In the genomic region with DNA sequence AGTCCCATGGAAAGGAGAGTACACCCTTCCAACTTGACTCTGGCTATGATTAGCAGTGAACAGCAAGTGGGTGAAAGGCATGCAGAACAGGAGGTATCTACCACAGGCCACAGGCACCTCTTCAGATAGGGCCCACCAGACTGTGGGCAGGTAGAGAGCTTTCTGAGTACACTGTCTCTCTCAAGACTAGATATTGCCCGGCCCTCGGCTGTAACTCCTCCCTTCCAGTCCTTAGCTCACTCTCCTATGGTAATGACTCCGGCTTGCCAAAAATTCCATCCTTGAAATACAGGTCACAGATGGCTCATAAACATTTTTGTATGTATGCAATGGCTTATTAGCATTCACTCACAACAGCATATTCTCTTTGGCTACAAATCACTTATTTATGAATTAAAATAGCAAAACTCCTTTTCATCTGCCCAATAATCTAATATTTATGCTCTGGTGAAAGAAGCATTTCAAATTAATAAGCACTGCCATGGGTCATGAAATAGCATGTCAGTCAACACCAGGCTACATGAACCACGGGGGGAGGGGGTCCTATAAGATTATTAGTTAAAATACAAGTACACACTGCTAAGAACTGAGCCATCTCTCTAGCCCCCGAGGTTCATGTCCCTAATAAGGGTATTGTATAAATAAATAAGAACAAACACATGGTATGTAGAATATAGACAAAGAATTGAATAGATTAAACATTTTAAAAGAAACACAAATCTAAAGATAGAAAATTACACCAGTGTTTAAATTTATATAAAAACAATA, we compare ENCODE assay signal across 18 mouse cellular contexts.
A peak's percentile ranks its signal among the peaks of the same experiment; 100 is the strongest.
DNase-seq lines count a peak whose midpoint lies in the region; ATAC-seq and TF ChIP-seq lines count a peak whose summit lies in the region.
"Had no signal": no experiment of that assay in that cellular context is flagged by ENCODE, and none has a peak within 500 bp of the region (broad histone marks: within the 10 kb centered on the region; RNA-seq: fewer than 3 reads in every experiment).

No protein-coding gene starts in this region.

- no peak overlapping the region for H3K9ac ChIP-seq in forebrain, embryonic 14.5 days (ENCODE audit: low read length)
- no peak overlapping the region for H3K9ac ChIP-seq in forebrain, embryonic 12.5 days
- no peak overlapping the region for H3K9ac ChIP-seq in lung, embryonic 14.5 days
- no peak overlapping the region for H3K9ac ChIP-seq in midbrain, embryonic 14.5 days (replicated peaks; ENCODE audit: low read length)
- H3K9ac ChIP-seq in midbrain, postnatal 0 days (replicated peaks; ENCODE audit: low read length, poor library complexity, severe bottlenecking) = no peak overlapping the region
- no peak overlapping the region for H3K9ac ChIP-seq in heart, embryonic 12.5 days
- H3K9ac ChIP-seq: embryonic facial prominence, embryonic 12.5 days; hindbrain, embryonic 12.5 days had no signal

- no peaks in the 10 kb centered on the region for H3K27me3 ChIP-seq in forebrain, embryonic 14.5 days (replicated peaks; ENCODE audit: control insufficient read depth, insufficient read depth, low read length)
- no peaks in the 10 kb centered on the region for H3K27me3 ChIP-seq in forebrain, embryonic 12.5 days
- no peaks in the 10 kb centered on the region for H3K27me3 ChIP-seq in lung, embryonic 14.5 days (ENCODE audit: insufficient read depth, low read length)
- no peaks in the 10 kb centered on the region for H3K27me3 ChIP-seq in midbrain, embryonic 14.5 days (ENCODE audit: control insufficient read depth, insufficient read depth, low read length)
- H3K27me3 ChIP-seq in midbrain, postnatal 0 days (ENCODE audit: insufficient read depth, low read length) = no peaks in the 10 kb centered on the region
- no peaks in the 10 kb centered on the region for H3K27me3 ChIP-seq in heart, embryonic 12.5 days (replicated peaks)
- H3K27me3 ChIP-seq: embryonic facial prominence, embryonic 12.5 days; hindbrain, embryonic 12.5 days had no signal

- no peak for ATAC-seq in forebrain, embryonic 14.5 days
- no peak for ATAC-seq in forebrain, embryonic 12.5 days (ENCODE audit: low FRiP score)
- peak; percentile 85 for ATAC-seq in lung, embryonic 14.5 days (ENCODE audit: insufficient read depth)
- peak; percentile 37; the same call in 1 of the 2 replicates for ATAC-seq in midbrain, embryonic 14.5 days (ENCODE audit: low FRiP score, low TSS enrichment)
- no peak for ATAC-seq in midbrain, postnatal 0 days (ENCODE audit: low FRiP score)
- ATAC-seq in heart, embryonic 12.5 days (ENCODE audit: insufficient number of reproducible peaks, low FRiP score) = no peak
- ATAC-seq: hindbrain, embryonic 16.5 days had no signal

- H3K4me1 ChIP-seq in forebrain, embryonic 14.5 days (ENCODE audit: control insufficient read depth, insufficient read depth, low read length) = no peaks in the 10 kb centered on the region
- no peaks in the 10 kb centered on the region for H3K4me1 ChIP-seq in forebrain, embryonic 12.5 days
- no peaks in the 10 kb centered on the region for H3K4me1 ChIP-seq in lung, embryonic 14.5 days (ENCODE audit: insufficient read depth)
- no peaks in the 10 kb centered on the region for H3K4me1 ChIP-seq in lung, adult 2 months (ENCODE audit: control insufficient read depth, insufficient read depth, low read length)
- H3K4me1 ChIP-seq in midbrain, embryonic 14.5 days (ENCODE audit: control insufficient read depth, insufficient read depth, low read length) = no peaks in the 10 kb centered on the region
- no peaks in the 10 kb centered on the region for H3K4me1 ChIP-seq in midbrain, postnatal 0 days (ENCODE audit: insufficient read depth, low read length)
- H3K4me1 ChIP-seq in heart, embryonic 12.5 days (replicated peaks) = no peaks in the 10 kb centered on the region
- H3K4me1 ChIP-seq: embryonic facial prominence, embryonic 12.5 days; hindbrain, embryonic 12.5 days had no signal

- peak; percentile 10 for DNase-seq in forebrain, embryonic 14.5 days (ENCODE audit: low spot score)
- peak; percentile 26 for DNase-seq in lung, embryonic 14.5 days
- DNase-seq in lung, adult 2 months = no peak
- DNase-seq in midbrain, embryonic 14.5 days = peak; percentile 10
- DNase-seq in midbrain, postnatal 0 days (ENCODE audit: low spot score) = no peak
- DNase-seq: adrenal gland, postnatal 10 days; cerebellum, adult 11-12 months; cerebellum, adult 9-10 months; cerebellum, postnatal 25 days; gastrocnemius, postnatal 36 days; heart, adult 11 months; heart, postnatal 10 days; heart, postnatal 4 days had no signal

- no peak for TF ChIP-seq POLR2A in lung, adult 2 months (IDR thresholded peaks at IDR 0.05; ENCODE audit: borderline replicate concordance, extremely low read depth, low read depth, low read length)

- H3K27ac ChIP-seq in forebrain, embryonic 14.5 days (ENCODE audit: low read depth, low read length) = no peak overlapping the region
- H3K27ac ChIP-seq in forebrain, embryonic 12.5 days = no peak overlapping the region
- no peak overlapping the region for H3K27ac ChIP-seq in lung, embryonic 14.5 days (ENCODE audit: low read depth)
- H3K27ac ChIP-seq in midbrain, embryonic 14.5 days (replicated peaks; ENCODE audit: low read depth, low read length) = no peak overlapping the region
- H3K27ac ChIP-seq in midbrain, postnatal 0 days (ENCODE audit: low read depth, low read length) = no peak overlapping the region
- no peak overlapping the region for H3K27ac ChIP-seq in heart, embryonic 12.5 days (ENCODE audit: poor library complexity, severe bottlenecking)
- H3K27ac ChIP-seq: embryonic facial prominence, embryonic 12.5 days; hindbrain, embryonic 12.5 days had no signal

- no peak overlapping the region for H3K4me2 ChIP-seq in forebrain, embryonic 14.5 days (ENCODE audit: low read length)
- H3K4me2 ChIP-seq in forebrain, embryonic 12.5 days = no peak overlapping the region
- H3K4me2 ChIP-seq in lung, embryonic 14.5 days = no peak overlapping the region
- H3K4me2 ChIP-seq in midbrain, embryonic 14.5 days (ENCODE audit: low read length) = no peak overlapping the region
- no peak overlapping the region for H3K4me2 ChIP-seq in midbrain, postnatal 0 days (ENCODE audit: low read depth, low read length, poor library complexity, severe bottlenecking)
- no peak overlapping the region for H3K4me2 ChIP-seq in heart, embryonic 12.5 days
- H3K4me2 ChIP-seq: embryonic facial prominence, embryonic 12.5 days; hindbrain, embryonic 12.5 days had no signal

- 79% methylated on average over 5 of the region's 5 CpGs for WGBS in forebrain, embryonic 14.5 days
- 78% methylated on average over 5 of the region's 5 CpGs for WGBS in forebrain, embryonic 12.5 days
- 40% methylated on average over 5 of the region's 5 CpGs for WGBS in lung, embryonic 14.5 days
- WGBS in lung, adult 2 months = 49% methylated on average over 5 of the region's 5 CpGs
- 67% methylated on average over 5 of the region's 5 CpGs for WGBS in midbrain, embryonic 14.5 days
- WGBS in midbrain, postnatal 0 days = 58% methylated on average over 5 of the region's 5 CpGs
- 67% methylated on average over 5 of the region's 5 CpGs for WGBS in heart, embryonic 12.5 days

- TF ChIP-seq CTCF in lung, embryonic 14.5 days (IDR thresholded peaks at IDR 0.05; ENCODE audit: low read depth) = no peak
- no peak for TF ChIP-seq CTCF in lung, adult 2 months (IDR thresholded peaks at IDR 0.05; ENCODE audit: insufficient read depth, low read length)
- no peak for TF ChIP-seq CTCF in midbrain, postnatal 0 days (IDR thresholded peaks at IDR 0.05)

- no peaks in the 10 kb centered on the region for H3K9me3 ChIP-seq in forebrain, embryonic 14.5 days (replicated peaks; ENCODE audit: control insufficient read depth, low read length)
- H3K9me3 ChIP-seq in forebrain, embryonic 12.5 days = no peaks in the 10 kb centered on the region
- no peaks in the 10 kb centered on the region for H3K9me3 ChIP-seq in lung, embryonic 14.5 days (ENCODE audit: low read depth, low read length)
- H3K9me3 ChIP-seq in midbrain, embryonic 14.5 days (ENCODE audit: control insufficient read depth, low read length) = no peaks in the 10 kb centered on the region
- H3K9me3 ChIP-seq in midbrain, postnatal 0 days (ENCODE audit: low read length) = no peaks in the 10 kb centered on the region
- H3K9me3 ChIP-seq in heart, embryonic 12.5 days (replicated peaks) = no peaks in the 10 kb centered on the region
- H3K9me3 ChIP-seq: embryonic facial prominence, embryonic 12.5 days; hindbrain, embryonic 12.5 days had no signal

- no peaks in the 10 kb centered on the region for H3K36me3 ChIP-seq in forebrain, embryonic 14.5 days (ENCODE audit: control insufficient read depth, insufficient read depth, low read length)
- no peaks in the 10 kb centered on the region for H3K36me3 ChIP-seq in forebrain, embryonic 12.5 days (replicated peaks)
- H3K36me3 ChIP-seq in lung, embryonic 14.5 days (ENCODE audit: insufficient read depth) = no peaks in the 10 kb centered on the region
- no peaks in the 10 kb centered on the region for H3K36me3 ChIP-seq in midbrain, embryonic 14.5 days (ENCODE audit: control insufficient read depth, insufficient read depth, low read length)
- no peaks in the 10 kb centered on the region for H3K36me3 ChIP-seq in midbrain, postnatal 0 days (ENCODE audit: insufficient read depth, low read length)
- H3K36me3 ChIP-seq in heart, embryonic 12.5 days = no peaks in the 10 kb centered on the region
- H3K36me3 ChIP-seq: embryonic facial prominence, embryonic 12.5 days; hindbrain, embryonic 12.5 days had no signal

- H3K4me3 ChIP-seq in forebrain, embryonic 14.5 days (ENCODE audit: low read depth, low read length) = no peak overlapping the region
- no peak overlapping the region for H3K4me3 ChIP-seq in forebrain, embryonic 12.5 days (replicated peaks)
- H3K4me3 ChIP-seq in lung, embryonic 14.5 days (ENCODE audit: low read depth, low read length) = no peak overlapping the region
- no peak overlapping the region for H3K4me3 ChIP-seq in lung, adult 2 months (replicated peaks; ENCODE audit: extremely low read depth, low read depth, low read length)
- no peak overlapping the region for H3K4me3 ChIP-seq in midbrain, embryonic 14.5 days (replicated peaks; ENCODE audit: low read depth, low read length)
- no peak overlapping the region for H3K4me3 ChIP-seq in midbrain, postnatal 0 days (ENCODE audit: low read depth, low read length)
- H3K4me3 ChIP-seq in heart, embryonic 12.5 days = no peak overlapping the region
- H3K4me3 ChIP-seq: embryonic facial prominence, embryonic 12.5 days; hindbrain, embryonic 12.5 days had no signal

Comparison
In these comparisons a context has a peak if more than half of its experiments do, and no peak if none do; other contexts are left out.
1. ATAC-seq: peak in lung, embryonic 14.5 days (single experiment) and midbrain, embryonic 14.5 days (single experiment); none in forebrain, embryonic 14.5 days (single experiment), forebrain, embryonic 12.5 days (single experiment), midbrain, postnatal 0 days (single experiment) and heart, embryonic 12.5 days (single experiment).
2. DNase-seq: peak in forebrain, embryonic 14.5 days (single experiment), lung, embryonic 14.5 days (single experiment) and midbrain, embryonic 14.5 days (single experiment); none in lung, adult 2 months (single experiment) and midbrain, postnatal 0 days (single experiment).